Mouse (Mus musculus): ENCODE measurements around the gene F12. TPM values are rescaled to one million over a fixed set of nuclear protein-coding genes. Genes with fewer than 3 reads are reported as not detected.

F12 gene
- polyA plus RNA-seq, 1 experiment from 2014 or later = 0.16 TPM

DNA sequence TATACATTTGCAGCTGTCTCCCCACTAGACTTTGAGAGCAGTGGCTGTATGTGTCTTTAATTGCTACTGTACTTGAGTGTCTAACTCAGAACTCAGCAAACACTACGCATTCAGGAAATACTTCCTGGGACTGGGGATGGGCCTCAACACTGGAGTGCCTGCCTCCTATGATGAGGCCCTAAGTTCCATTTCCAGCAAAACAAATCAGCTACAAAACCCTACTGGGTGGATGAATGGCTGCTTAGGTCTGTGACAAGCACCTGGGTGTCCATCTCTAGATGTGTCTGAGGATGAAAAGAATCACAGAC is 26.6 kb downstream of the F12 start:
- H3K4me2 ChIP-seq (ENCODE audit: low read length) = no peak overlapping the region
- H3K9me3 ChIP-seq (ENCODE audit: control insufficient read depth, low read length) = no peaks in the 10 kb centered on the region
- H3K27ac ChIP-seq (ENCODE audit: low read depth) = no peak overlapping the region
- no peaks in the 10 kb centered on the region for H3K36me3 ChIP-seq (ENCODE audit: control insufficient read depth, insufficient read depth, low read length)
- DNase-seq (ENCODE audit: low spot score) (no peak), ATAC-seq (replicated peaks; ENCODE audit: low FRiP score, low TSS enrichment, low read depth) (no peak)
- WGBS = 71% methylated on average over 1 of the region's 1 CpGs
- no peak overlapping the region for H3K9ac ChIP-seq (ENCODE audit: low read length)
- H3K4me1 ChIP-seq (replicated peaks; ENCODE audit: control insufficient read depth, insufficient read depth, low read length) = no peaks in the 10 kb centered on the region
- H3K4me3 ChIP-seq (ENCODE audit: low read depth, low read length) = no peak overlapping the region
- H3K27me3 ChIP-seq (replicated peaks; ENCODE audit: control insufficient read depth, insufficient read depth, low read length) = no peaks in the 10 kb centered on the region

DNA sequence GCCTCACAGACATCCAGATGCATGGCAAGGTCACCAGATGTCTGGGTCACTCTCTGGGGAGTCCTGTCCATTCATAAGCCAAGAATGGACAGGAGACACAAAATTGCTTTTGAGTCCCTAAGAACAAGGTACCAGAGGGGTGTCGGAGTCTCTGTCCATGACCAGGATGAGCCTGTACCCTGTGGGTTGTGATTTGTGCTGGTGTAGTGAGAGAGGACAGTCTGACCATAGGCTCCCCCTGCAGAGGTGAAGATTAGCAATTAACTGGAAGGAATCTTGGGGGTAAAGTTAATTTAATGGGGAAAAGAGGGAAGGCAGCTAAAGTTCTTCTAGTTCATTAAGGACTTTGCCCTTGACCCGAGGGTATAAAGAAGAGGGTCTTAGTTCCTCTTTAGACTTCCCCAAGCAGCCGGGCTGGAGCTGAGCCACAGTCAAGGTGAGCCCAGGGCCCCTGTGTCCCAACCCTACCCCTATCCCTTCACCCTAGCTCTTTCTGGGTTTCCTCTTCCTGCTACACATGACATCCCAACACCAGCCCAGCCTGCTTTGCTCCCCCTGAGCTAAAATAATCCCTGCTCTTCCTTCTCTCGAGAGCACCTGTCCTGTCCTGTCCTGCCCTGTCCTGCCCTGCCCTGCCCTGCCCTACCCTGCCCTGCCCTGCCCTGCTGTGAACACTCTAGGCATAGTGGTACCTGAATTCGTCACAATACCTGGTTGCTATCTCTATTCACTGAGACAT is 27.1 kb downstream of the F12 start:
- DNase-seq (ENCODE audit: low spot score) = no peak
- Histone ChIP-seq H3K9me3 (ENCODE audit: control insufficient read depth, low read length) (no peaks in the 10 kb centered on the region), H3K9ac (ENCODE audit: low read length) (no peak overlapping the region), H3K36me3 (ENCODE audit: control insufficient read depth, insufficient read depth, low read length) (no peaks in the 10 kb centered on the region), H3K4me3 (ENCODE audit: low read depth, low read length) (no peak overlapping the region), H3K27ac (ENCODE audit: low read depth) (no peak overlapping the region), H3K4me2 (ENCODE audit: low read length) (no peak overlapping the region), H3K27me3 (replicated peaks; ENCODE audit: control insufficient read depth, insufficient read depth, low read length) (no peaks in the 10 kb centered on the region), H3K4me1 (replicated peaks; ENCODE audit: control insufficient read depth, insufficient read depth, low read length) (no peaks in the 10 kb centered on the region)
- ATAC-seq (replicated peaks; ENCODE audit: low FRiP score, low TSS enrichment, low read depth) = no peak
- 59% methylated on average over 5 of the region's 5 CpGs for WGBS

DNA sequence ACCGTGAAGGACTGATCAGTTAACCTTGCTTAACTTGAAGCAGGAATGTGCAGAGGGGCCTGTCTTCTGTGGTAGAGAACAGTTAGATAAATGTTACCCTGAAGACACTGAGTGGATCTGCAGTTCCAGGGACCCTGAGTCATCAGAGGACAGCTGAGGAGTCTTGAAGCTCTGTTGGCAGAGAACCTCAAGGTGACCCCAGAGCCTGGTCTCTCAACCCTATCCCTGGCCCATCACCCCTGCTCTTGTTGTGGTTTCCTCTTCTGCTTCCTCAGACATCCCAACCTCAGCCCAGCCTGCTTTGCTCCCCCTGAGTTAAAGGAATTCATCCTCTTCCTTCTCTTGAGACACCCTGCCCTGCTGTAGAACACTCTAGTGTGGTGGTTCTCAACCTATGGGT is 28.5 kb downstream of the F12 start, which contains the start of gene Slc34a1:
Gene Slc34a1, plus strand, starts transcription at position 100 of the 400 bp plus-strand sequence.
- ATAC-seq (replicated peaks; ENCODE audit: low FRiP score, low TSS enrichment, low read depth) (no peak), DNase-seq (ENCODE audit: low spot score) (no peak)
- H3K27me3 ChIP-seq (replicated peaks; ENCODE audit: control insufficient read depth, insufficient read depth, low read length) = no peaks in the 10 kb centered on the region
- no peaks in the 10 kb centered on the region for H3K9me3 ChIP-seq (ENCODE audit: control insufficient read depth, low read length)
- WGBS = 78% methylated on average over 1 of the region's 1 CpGs
- no peak within 1 kb of the TSS for H3K4me3 ChIP-seq (ENCODE audit: low read depth, low read length)
- no peaks in the 10 kb centered on the region for H3K36me3 ChIP-seq (ENCODE audit: control insufficient read depth, insufficient read depth, low read length)
- no peak within 1 kb of the TSS for H3K4me2 ChIP-seq (ENCODE audit: low read length)
- no peaks in the 10 kb centered on the region for H3K4me1 ChIP-seq (replicated peaks; ENCODE audit: control insufficient read depth, insufficient read depth, low read length)
- H3K9ac ChIP-seq (ENCODE audit: low read length) = no peak within 1 kb of the TSS
- no peak within 1 kb of the TSS for H3K27ac ChIP-seq (ENCODE audit: low read depth)

DNA sequence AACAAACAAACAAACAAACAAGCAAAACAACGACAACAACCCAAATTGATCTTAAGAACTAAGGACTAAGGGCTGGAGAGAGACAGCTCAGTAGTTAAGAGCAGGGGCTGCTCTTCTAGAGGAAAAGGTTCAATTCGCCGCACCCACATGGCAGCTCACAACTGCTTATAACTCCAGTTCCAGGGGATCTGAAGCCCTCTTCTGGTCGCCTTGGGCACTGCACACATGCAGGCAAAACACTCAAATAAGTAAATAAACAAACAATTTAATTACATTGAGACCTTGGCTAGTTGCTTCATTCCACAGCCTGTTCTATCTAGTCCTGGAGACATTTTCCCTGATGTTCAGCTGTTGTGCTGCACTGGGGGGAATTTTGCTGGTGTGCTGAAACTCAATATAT is 33.7 kb downstream of the F12 start:
- Histone ChIP-seq H3K27ac (ENCODE audit: low read depth) (no peak overlapping the region), H3K4me1 (replicated peaks; ENCODE audit: control insufficient read depth, insufficient read depth, low read length) (no peaks in the 10 kb centered on the region), H3K4me2 (ENCODE audit: low read length) (no peak overlapping the region), H3K9me3 (ENCODE audit: control insufficient read depth, low read length) (no peaks in the 10 kb centered on the region), H3K27me3 (replicated peaks; ENCODE audit: control insufficient read depth, insufficient read depth, low read length) (no peaks in the 10 kb centered on the region), H3K4me3 (ENCODE audit: low read depth, low read length) (no peak overlapping the region), H3K9ac (ENCODE audit: low read length) (no peak overlapping the region), H3K36me3 (ENCODE audit: control insufficient read depth, insufficient read depth, low read length) (no peaks in the 10 kb centered on the region)
- DNase-seq (ENCODE audit: low spot score) (no peak), ATAC-seq (replicated peaks; ENCODE audit: low FRiP score, low TSS enrichment, low read depth) (no peak)
- 63% methylated on average over 4 of the region's 4 CpGs for WGBS

DNA sequence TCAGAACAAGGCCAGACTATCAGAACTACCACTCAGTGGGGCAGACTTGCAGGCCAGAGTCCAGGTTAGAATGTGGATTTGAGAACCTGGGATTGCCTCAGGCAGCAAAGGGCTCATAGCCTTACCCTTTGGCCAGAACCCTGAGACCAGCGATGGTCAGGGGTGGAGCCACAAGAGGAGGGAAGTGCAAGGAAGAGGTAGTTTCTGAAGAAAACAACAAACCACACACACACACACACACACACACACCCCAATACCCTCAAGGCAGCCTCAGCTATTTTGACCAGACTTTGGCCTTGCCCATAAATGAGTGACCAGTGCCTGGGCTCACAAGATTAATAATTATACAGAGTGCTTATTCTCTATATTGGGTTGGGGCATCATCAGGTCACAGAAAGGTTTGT is 35.0 kb downstream of the F12 start:
- WGBS = 71% methylated on average over 1 of the region's 1 CpGs
- H3K27me3 ChIP-seq (replicated peaks; ENCODE audit: control insufficient read depth, insufficient read depth, low read length) = no peaks in the 10 kb centered on the region
- ATAC-seq (replicated peaks; ENCODE audit: low FRiP score, low TSS enrichment, low read depth) = no peak
- no peak overlapping the region for H3K4me2 ChIP-seq (ENCODE audit: low read length)
- no peaks in the 10 kb centered on the region for H3K4me1 ChIP-seq (replicated peaks; ENCODE audit: control insufficient read depth, insufficient read depth, low read length)
- DNase-seq (ENCODE audit: low spot score) = no peak
- no peak overlapping the region for H3K4me3 ChIP-seq (ENCODE audit: low read depth, low read length)
- no peaks in the 10 kb centered on the region for H3K9me3 ChIP-seq (ENCODE audit: control insufficient read depth, low read length)
- no peak overlapping the region for H3K9ac ChIP-seq (ENCODE audit: low read length)
- no peaks in the 10 kb centered on the region for H3K36me3 ChIP-seq (ENCODE audit: control insufficient read depth, insufficient read depth, low read length)
- H3K27ac ChIP-seq (ENCODE audit: low read depth) = no peak overlapping the region

DNA sequence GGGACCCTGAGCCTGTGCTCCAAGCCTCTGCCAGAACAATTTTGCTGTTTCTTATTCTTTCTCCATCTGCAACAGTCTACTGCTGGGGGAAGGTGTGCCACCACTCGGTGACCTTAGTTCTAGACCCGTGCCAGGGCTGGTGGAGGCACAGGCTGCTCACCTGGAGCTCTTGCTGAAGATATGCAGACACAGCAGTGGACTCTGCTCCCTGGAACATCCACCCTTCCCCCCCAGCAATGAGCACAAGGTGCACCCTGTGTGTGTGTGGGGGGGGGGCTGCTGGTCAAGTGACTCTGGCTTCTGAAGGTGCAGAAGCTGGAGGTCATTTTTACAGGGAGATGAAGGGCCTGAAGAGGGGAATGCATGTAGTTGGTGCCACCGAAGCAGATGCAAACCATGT is 35.9 kb downstream of the F12 start:
- WGBS = 66% methylated on average over 3 of the region's 3 CpGs
- ATAC-seq (replicated peaks; ENCODE audit: low FRiP score, low TSS enrichment, low read depth) = no peak
- no peak overlapping the region for H3K27ac ChIP-seq (ENCODE audit: low read depth)

DNA sequence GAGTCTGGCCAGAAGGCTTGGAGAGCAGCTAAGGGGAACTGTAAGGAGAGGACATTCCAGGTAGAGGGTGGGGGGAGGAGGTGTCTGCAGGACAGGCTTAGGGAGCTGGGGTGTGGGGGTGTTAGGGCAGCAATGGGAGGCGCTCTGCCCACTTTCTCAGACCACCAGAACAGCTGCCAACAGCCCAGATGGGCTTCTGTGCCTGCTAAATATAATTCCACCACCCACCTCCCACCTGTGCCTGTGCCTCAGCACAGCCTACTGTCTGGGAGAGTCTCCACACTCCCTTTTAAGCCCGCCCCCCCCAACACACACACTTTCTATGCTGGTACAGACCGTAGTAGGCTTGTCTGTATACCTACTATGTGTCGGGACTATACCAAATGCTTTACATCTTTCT is 44.8 kb downstream of the F12 start:
- 78% methylated on average over 4 of the region's 4 CpGs for WGBS
- no peak overlapping the region for H3K4me2 ChIP-seq (ENCODE audit: low read length)
- no peak overlapping the region for H3K9ac ChIP-seq (ENCODE audit: low read length)
- DNase-seq (ENCODE audit: low spot score) = no peak
- no peaks in the 10 kb centered on the region for H3K36me3 ChIP-seq (ENCODE audit: control insufficient read depth, insufficient read depth, low read length)
- ATAC-seq (replicated peaks; ENCODE audit: low FRiP score, low TSS enrichment, low read depth) = no peak
- no peaks in the 10 kb centered on the region for H3K9me3 ChIP-seq (ENCODE audit: control insufficient read depth, low read length)
- peaks cover 41% of the 10 kb centered on the region for H3K27me3 ChIP-seq (replicated peaks; ENCODE audit: control insufficient read depth, insufficient read depth, low read length)
- H3K4me1 ChIP-seq (replicated peaks; ENCODE audit: control insufficient read depth, insufficient read depth, low read length) = no peaks in the 10 kb centered on the region
- no peak overlapping the region for H3K27ac ChIP-seq (ENCODE audit: low read depth)
- H3K4me3 ChIP-seq (ENCODE audit: low read depth, low read length) = no peak overlapping the region

More for the DNA sequence above, 35.9 kb downstream of the F12 start:
- H3K4me2 ChIP-seq (ENCODE audit: low read length) = no peak overlapping the region
- no peak overlapping the region for H3K4me3 ChIP-seq (ENCODE audit: low read depth, low read length)
- H3K9me3 ChIP-seq (ENCODE audit: control insufficient read depth, low read length) = no peaks in the 10 kb centered on the region
- no peak for DNase-seq (ENCODE audit: low spot score)
- no peak overlapping the region for H3K9ac ChIP-seq (ENCODE audit: low read length)
- H3K4me1 ChIP-seq (replicated peaks; ENCODE audit: control insufficient read depth, insufficient read depth, low read length) = no peaks in the 10 kb centered on the region
- H3K27me3 ChIP-seq (replicated peaks; ENCODE audit: control insufficient read depth, insufficient read depth, low read length) = no peaks in the 10 kb centered on the region
- no peaks in the 10 kb centered on the region for H3K36me3 ChIP-seq (ENCODE audit: control insufficient read depth, insufficient read depth, low read length)

DNA sequence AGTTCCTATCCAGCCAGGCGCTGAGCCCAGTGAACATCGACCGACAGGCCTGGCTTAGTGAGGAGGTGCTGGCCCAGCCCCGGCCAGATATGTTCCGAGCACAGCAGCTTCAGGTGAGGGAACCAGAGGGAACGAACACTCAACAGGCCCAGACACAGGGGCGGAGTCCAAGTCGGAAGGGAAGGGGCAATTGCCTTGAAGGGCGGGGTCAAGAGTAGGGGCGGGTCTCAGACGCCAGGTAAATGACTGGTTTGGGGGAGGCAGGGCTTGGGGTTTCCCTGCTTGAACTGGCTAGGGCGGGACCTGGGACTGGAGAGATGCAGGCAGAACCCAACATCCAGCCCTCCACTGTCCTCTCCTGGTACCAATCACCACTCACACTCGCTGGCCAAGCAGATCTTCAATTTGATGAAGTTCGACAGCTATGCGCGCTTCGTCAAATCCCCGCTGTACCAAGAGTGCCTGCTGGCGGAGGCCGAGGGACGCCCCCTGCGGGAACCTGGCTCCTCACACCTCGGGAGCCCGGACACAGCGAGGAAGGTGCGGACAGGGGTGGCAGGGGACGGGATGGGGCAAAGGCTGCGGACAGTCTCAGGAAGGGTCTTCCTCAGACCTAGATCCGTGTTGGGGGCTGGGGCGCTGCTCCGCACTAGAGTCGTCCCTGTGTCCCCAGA is 47.5 kb downstream of the F12 start:
- no peaks in the 10 kb centered on the region for H3K9me3 ChIP-seq (ENCODE audit: control insufficient read depth, low read length)
- ATAC-seq (replicated peaks; ENCODE audit: low FRiP score, low TSS enrichment, low read depth) (peak; percentile 44; the same call in 1 of the 2 replicates), DNase-seq (ENCODE audit: low spot score) (no peak)
- H3K4me1 ChIP-seq (replicated peaks; ENCODE audit: control insufficient read depth, insufficient read depth, low read length) = no peaks in the 10 kb centered on the region
- WGBS = 8% methylated on average over 32 of the region's 32 CpGs
- no peak overlapping the region for H3K9ac ChIP-seq (ENCODE audit: low read length)
- H3K36me3 ChIP-seq (ENCODE audit: control insufficient read depth, insufficient read depth, low read length) = no peaks in the 10 kb centered on the region
- peaks cover 41% of the 10 kb centered on the region for H3K27me3 ChIP-seq (replicated peaks; ENCODE audit: control insufficient read depth, insufficient read depth, low read length)
- no peak overlapping the region for H3K4me3 ChIP-seq (ENCODE audit: low read depth, low read length)
- H3K4me2 ChIP-seq (ENCODE audit: low read length) = no peak overlapping the region
- no peak overlapping the region for H3K27ac ChIP-seq (ENCODE audit: low read depth)

DNA sequence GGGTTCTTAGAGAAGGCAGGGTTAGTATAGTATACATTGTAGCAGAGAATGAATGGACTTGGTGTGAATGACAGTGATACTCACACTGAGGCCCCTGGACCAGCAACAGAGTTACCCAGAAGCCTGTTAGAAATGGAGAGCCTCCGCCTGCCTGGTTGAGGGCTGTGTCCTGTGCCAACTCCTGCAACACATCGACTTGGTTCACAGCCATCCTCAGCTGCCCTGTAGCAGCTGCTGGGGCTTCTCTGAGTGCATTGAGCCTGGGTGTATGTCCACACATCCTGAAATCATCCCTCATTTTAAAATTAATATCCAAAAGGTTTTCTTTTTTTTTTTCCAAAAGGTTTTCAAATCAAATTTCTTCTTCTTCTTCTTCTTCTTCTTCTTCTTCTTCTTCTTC is 50.7 kb downstream of the F12 start:
- H3K9ac ChIP-seq (ENCODE audit: low read length) = no peak overlapping the region
- H3K9me3 ChIP-seq (ENCODE audit: control insufficient read depth, low read length) = no peaks in the 10 kb centered on the region
- no peak overlapping the region for H3K4me2 ChIP-seq (ENCODE audit: low read length)
- H3K36me3 ChIP-seq (ENCODE audit: control insufficient read depth, insufficient read depth, low read length) = no peaks in the 10 kb centered on the region
- no peak overlapping the region for H3K4me3 ChIP-seq (ENCODE audit: low read depth, low read length)
- no peak overlapping the region for H3K27ac ChIP-seq (ENCODE audit: low read depth)
- ATAC-seq (replicated peaks; ENCODE audit: low FRiP score, low TSS enrichment, low read depth) (no peak), DNase-seq (ENCODE audit: low spot score) (no peak)
- WGBS = 65% methylated on average over 2 of the region's 2 CpGs
- H3K27me3 ChIP-seq (replicated peaks; ENCODE audit: control insufficient read depth, insufficient read depth, low read length) = peaks cover 37% of the 10 kb centered on the region
- no peaks in the 10 kb centered on the region for H3K4me1 ChIP-seq (replicated peaks; ENCODE audit: control insufficient read depth, insufficient read depth, low read length)

All from intestine, embryonic 14.5 days (tissue).